Mouse (Mus musculus) bone marrow macrophage, adult 2 months (primary cell): ENCODE data around the gene AI481877. TPM values are rescaled to one million over a fixed set of nuclear protein-coding genes. Genes with fewer than 3 reads are reported as not detected.

Source experiments
- H3K27ac ChIP-seq: 2 replicates; pipeline ENCODE4 v1.5.1; 2012; ENCODE audit warnings: low read depth, low read length; ENCODE audit not compliant: insufficient read depth
- H3K4me1 ChIP-seq: 2 replicates; pipeline ENCODE4 v1.6.1; 2012; ENCODE audit warnings: low read length; ENCODE audit not compliant: control insufficient read depth, insufficient read depth
- H3K4me3 ChIP-seq: 2 replicates; pipeline ENCODE4 v1.5.1; 2012; ENCODE audit warnings: mild to moderate bottlenecking, low read length, moderate library complexity; ENCODE audit not compliant: insufficient read depth
- CTCF ChIP-seq: IDR thresholded peaks from 2 replicates; pipeline ENCODE4 v1.5.1; 2012; ENCODE audit warnings: low read depth, mild to moderate bottlenecking, low read length, moderate library complexity
- POLR2A ChIP-seq: IDR thresholded peaks from 2 replicates; pipeline ENCODE4 v1.6.1; 2012; ENCODE audit warnings: mild to moderate bottlenecking, low read depth, low read length, borderline replicate concordance
- polyA plus RNA-seq: library from polyadenylated mRNA; stranded (reverse); fragments of >200 nt; gene quantifications from 2 replicates; pipeline ENCODE4 v1.2.4, GENCODE M21; 2012; ENCODE audit not compliant: missing spikeins, insufficient read depth, insufficient read length

Gene AI481877
- polyA plus RNA-seq, 1 experiment = not detected

DNA sequence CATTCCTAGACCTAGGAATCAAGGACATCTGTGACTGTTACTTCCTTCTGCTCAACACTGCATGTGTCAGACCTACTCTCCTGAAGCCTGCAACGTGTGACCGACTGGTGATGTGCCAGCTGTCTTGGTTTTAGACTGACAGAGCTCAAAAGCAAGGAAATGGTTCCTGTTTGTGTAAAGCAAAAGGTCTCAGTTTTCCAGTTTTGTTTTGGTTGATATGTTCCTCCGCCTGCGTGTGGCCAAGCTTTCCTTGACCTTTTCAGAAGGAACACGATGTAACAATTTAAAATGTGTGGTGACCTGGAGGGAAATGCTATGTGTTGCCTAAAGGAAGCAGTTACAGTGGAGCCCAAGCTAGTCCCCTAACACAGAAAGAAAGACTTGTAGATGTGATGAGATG, 31.2 kb upstream of the AI481877 start:
- TF ChIP-seq CTCF = no peak
- TF ChIP-seq POLR2A = no peak
- Histone ChIP-seq H3K4me3 (no peak overlapping the region), H3K4me1 (peaks cover 12% of the 10 kb centered on the region), H3K27ac (no peak overlapping the region)

DNA sequence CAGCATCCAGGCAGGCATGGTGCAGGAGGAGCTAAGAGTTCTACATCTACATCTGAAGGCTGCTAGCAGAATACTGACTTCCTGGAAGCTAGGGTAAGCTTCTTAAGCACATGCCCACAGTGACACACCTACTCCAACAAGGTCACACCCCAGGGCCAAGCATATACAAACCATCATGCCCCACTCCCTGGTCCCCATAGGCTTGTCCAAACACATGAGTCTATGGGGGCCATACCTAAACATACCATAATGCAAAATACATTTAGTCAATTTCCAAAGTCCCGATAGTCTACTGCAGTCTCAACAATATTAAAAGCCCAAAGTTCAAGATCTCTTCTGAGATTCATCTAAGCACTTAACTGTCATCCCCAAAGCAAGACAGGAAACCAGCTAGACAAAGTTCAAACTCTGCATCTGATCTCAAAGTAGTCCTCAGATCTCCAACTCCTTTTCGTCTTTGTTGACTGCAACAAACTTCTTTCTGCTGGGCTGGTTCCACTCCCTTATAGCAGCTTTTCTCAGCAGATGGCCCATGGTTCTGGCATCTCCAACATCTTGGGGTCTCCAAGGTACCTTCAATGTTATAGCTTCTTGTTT, 28.6 kb upstream of the AI481877 start:
- H3K27ac ChIP-seq = no peak overlapping the region
- no peak overlapping the region for H3K4me3 ChIP-seq
- no peak for TF ChIP-seq POLR2A
- TF ChIP-seq CTCF = no peak
- H3K4me1 ChIP-seq = peaks cover 13% of the 10 kb centered on the region

DNA sequence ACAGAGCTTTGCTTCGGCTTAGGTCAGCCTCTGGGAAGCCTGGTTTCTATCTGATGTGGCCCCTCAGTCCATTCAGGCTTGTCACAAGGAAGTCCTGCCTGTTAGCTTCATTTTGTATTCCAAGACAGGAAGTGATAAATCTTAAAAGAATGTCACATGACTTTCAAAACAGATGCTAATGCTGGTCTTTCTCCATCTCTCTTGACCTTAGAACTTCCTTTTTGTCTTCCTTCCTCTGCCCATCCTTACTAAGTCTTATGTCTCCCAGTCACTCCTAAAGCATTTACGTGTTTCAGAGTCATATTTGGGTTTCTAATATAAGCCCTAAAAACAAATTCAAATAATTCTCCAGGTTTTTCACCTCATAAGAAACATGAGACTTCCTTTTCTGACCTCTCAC, 25.3 kb upstream of the AI481877 start:
- Histone ChIP-seq H3K27ac (peak overlapping the region; percentile 8; the same call in 1 of the 2 replicates), H3K4me3 (no peak overlapping the region), H3K4me1 (peaks cover 6% of the 10 kb centered on the region)
- TF ChIP-seq POLR2A = no peak

DNA sequence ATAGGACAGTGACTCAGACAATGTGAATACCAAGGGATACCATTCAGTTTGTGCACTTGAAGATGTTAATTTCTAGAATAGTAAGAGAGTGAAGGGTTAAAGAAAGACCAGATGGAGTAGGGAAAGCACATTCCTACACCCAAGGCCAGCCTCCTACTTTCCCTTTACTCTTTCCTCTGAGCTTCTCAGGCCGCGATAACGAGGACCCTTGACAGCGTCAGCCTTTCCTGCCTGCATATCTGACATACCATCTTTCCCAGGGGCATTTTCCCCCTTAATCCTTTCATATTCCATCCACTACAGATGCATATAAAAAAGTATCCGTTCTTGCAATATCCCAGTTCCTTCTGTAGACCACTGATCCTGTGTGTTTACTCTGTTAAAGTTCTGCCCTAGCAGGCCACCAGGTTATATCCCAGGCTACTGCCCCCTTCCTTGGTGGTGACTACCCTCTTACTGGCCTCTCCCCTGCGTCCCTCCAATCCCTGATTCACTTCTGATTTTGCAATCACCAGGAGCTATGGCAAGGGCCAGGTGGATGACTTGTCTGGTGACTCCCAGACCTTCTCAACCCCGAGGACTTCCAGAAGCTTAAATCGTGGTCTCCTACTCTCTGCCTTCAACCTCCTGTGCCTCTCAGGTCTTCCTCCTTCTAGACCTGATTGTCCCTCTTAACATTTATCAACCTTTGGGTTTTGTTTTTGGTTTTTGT, 22.3 kb upstream of the AI481877 start:
- no peak overlapping the region for H3K27ac ChIP-seq
- no peak overlapping the region for H3K4me3 ChIP-seq
- TF ChIP-seq CTCF (no peak), POLR2A (no peak)
- H3K4me1 ChIP-seq = peaks cover 6% of the 10 kb centered on the region

DNA sequence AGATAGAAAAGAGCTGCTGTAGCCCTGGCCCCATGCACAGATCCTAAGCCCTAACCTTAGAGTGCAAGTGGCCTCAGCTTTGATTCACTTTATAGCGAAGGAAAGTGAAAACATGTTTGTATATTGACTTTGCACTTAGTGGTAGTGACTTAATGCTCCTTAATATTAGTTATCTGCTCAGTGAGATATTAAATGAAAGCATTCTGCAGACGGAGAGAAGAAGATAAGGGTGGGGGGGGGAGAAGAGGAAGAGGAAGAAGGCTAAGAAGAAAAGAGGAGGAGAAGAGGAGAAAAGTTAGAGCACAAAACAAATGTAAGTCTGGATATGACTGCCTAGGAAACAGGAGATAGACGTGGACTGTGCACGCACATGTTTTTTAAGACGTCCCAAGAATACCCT, 21.5 kb upstream of the AI481877 start:
- no peak for TF ChIP-seq CTCF
- Histone ChIP-seq H3K4me1 (peaks cover 6% of the 10 kb centered on the region), H3K4me3 (no peak overlapping the region), H3K27ac (no peak overlapping the region)

DNA sequence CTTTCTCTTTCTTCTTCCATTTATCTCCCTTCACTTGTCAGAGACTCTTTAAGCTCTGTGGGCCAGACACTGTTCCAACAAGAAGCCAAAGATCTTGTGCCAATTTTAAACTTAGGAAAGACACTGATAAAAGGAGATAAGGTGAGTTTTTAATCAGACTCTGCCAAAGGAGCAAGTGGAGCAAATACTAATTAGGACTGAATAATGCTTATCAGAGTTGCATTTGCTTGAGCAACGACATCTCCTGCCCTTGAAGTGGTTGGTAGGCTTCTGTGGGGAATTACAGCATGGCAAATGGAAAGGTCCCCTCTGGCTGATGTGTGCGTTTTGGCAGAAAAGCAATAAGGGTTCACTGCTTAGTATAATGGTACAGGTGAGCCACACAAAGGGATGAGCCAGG, 18.9 kb upstream of the AI481877 start:
- Histone ChIP-seq H3K27ac (no peak overlapping the region), H3K4me3 (no peak overlapping the region), H3K4me1 (no peaks in the 10 kb centered on the region)
- TF ChIP-seq POLR2A (no peak), CTCF (no peak)

DNA sequence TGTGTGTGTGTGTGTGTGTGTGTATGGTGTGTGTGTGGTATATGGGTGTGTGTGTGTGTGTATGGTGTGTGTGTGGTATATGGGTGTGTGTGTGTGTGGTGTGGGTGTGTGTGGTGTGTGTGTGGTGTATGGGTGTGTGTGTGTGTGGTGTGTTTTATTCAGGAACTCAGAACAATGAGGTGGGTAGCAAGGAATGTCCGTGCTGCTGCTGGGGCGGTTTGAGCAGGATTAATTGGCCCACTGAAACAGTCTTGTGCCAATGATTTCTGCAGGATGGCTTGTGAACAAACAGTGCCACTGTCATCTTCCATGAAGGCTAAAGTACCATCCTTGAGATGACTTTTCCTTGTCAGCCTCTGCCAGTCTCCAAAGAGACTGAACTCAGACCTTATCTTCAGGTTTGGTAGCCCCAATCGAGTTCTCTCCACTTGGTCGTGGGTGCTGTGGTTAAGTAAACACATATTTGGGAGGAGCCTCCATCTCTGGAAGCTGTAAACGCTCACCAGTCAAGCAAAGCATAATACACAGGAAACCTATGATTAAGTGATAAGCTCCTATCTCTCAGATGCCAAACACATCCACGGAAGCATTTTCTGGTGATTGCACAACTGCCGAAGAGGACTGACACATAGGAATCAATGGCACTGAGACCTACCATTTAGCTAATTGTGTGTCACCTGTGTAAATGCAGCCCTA, 18.3 kb upstream of the AI481877 start:
- H3K4me1 ChIP-seq = peaks cover 2% of the 10 kb centered on the region
- no peak overlapping the region for H3K4me3 ChIP-seq
- H3K27ac ChIP-seq = no peak overlapping the region
- TF ChIP-seq POLR2A = no peak
- TF ChIP-seq CTCF = no peak

DNA sequence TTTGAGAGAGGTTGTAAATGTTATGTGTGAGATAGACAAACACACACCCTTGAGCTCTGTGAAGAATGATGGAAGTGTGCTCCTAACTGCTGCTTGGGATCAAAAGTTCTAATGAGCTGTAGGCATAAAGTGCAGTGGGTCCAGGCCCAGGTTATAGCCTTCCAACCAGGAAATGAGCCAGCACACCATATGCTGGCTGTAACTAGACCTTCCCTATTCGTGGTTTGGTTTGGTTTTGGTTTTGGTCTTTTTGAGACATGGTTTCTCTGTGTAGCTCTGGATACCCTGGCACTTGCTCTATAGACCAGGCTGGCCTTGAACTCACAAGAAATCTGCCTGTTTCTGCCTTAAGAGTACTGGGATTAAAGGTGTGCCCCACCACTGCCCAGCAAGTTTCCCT, 13.2 kb upstream of the AI481877 start:
- H3K4me3 ChIP-seq = no peak overlapping the region
- peaks cover 12% of the 10 kb centered on the region for H3K4me1 ChIP-seq
- TF ChIP-seq CTCF (no peak), POLR2A (no peak)
- no peak overlapping the region for H3K27ac ChIP-seq

DNA sequence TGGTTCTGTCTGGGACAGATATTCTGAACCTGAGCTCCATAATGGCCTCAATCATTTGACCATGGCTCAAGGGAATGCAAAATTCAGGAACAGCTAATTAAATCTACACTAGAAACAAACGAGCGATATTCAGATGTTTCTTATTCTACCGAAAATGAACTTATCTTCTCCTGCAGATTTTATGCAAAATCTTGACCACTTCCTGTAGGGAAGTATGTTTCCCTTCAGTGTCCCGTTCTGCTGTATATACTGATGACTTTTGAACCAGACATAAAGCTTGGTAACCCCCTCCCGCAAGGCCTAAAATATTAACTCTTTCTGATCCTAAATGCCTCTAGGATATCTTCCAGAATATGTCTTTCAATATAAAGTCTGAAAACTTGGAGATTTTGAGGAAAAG, 12.1 kb upstream of the AI481877 start:
- Histone ChIP-seq H3K4me3 (no peak overlapping the region), H3K27ac (no peak overlapping the region), H3K4me1 (peaks cover 12% of the 10 kb centered on the region)
- TF ChIP-seq POLR2A (no peak), CTCF (no peak)

DNA sequence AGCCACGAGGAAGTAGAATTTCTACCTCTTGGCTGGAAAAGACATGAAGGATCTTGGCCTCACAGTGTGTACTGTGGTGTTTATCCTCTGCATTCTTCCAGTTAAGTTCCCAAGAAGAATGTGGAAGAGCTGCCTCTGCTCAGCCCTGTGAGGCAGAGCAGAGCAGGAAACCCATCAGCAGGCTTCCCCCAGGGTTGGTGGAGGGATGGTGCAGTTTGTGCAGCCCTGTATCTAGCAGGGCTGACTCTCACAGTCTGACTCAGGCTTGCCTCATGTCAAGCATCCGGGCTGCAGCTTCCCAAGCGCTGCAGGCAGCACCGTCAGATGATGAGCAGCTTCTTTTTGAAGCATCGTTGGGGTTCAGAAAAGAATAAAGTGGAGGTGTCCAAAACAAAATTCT, 10.3 kb upstream of the AI481877 start:
- TF ChIP-seq CTCF = no peak
- no peak for TF ChIP-seq POLR2A
- no peak overlapping the region for H3K4me3 ChIP-seq
- no peak overlapping the region for H3K27ac ChIP-seq
- peaks cover 12% of the 10 kb centered on the region for H3K4me1 ChIP-seq

DNA sequence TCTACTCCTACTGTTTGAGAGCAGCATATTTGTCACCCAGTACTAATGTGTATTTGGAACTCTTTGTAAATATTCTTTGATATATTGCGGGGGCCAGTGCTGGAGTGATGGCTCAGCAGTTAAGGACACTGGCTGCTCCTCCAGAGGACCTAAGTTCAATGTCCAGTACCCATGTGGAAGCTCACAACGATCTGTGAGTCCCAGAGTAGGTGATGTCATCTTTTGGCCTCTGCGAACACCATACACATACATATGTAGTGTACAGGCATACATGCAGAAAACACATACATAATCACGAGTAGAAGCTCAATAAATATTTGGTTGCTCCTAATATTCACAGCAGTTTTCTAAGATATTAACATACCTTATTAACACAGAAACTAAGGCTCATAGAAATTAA, 9.8 kb downstream of the AI481877 start:
- H3K4me1 ChIP-seq = no peaks in the 10 kb centered on the region
- no peak for TF ChIP-seq CTCF
- no peak for TF ChIP-seq POLR2A
- H3K27ac ChIP-seq = no peak overlapping the region
- no peak overlapping the region for H3K4me3 ChIP-seq
